Mouse (Mus musculus) cerebellum, adult 11 months (tissue): ENCODE data around the gene Smr3a.

Experiments
- DNase-seq: peaks from one replicate; pipeline ENCODE4 v3.0.0; 2022

The Smr3a gene

DNA sequence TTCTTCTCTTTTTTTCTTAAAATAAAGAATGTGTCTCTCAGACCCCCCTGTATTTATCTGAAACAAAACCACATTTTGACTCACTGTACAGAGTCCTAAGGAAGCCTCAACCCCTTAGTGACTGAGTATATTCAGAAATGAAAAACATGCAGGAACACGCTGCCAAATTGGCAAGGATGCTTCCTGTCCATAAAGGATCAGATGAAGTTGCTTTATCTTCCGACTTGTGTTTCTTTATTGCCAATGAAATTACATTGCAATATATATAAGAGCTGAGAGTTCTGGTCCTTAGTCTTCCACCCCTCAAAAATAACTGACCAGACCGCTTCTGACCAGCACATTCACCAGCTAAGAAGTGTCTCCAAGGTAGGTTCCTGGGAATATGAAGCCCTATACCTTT lies at the start of gene Smr3a:
Gene Smr3a, plus strand, starts transcription at position 301 of the 400 bp plus-strand sequence.
- DNase-seq: no peak

- no peak for DNase-seq
Observed at GRCm38 (mm10) chr5:87969201-87969600, 33.1 kb upstream of the Smr3a start, which contains the start of the genes 2310003L06Rik and Gm28434. 2310003L06Rik (plus strand) TSS chr5:87969459. Gm28434 (plus strand) TSS chr5:87969517.

- no peak for DNase-seq
Observed at GRCm38 (mm10) chr5:87979139-87979538, 23.2 kb upstream of the Smr3a start, which contains the start of gene Cabs1. Cabs1 (plus strand) TSS chr5:87979439.

- no peak for DNase-seq
Observed at GRCm38 (mm10) chr5:87982468-87983214, 19.7 kb upstream of the Smr3a start.

DNA sequence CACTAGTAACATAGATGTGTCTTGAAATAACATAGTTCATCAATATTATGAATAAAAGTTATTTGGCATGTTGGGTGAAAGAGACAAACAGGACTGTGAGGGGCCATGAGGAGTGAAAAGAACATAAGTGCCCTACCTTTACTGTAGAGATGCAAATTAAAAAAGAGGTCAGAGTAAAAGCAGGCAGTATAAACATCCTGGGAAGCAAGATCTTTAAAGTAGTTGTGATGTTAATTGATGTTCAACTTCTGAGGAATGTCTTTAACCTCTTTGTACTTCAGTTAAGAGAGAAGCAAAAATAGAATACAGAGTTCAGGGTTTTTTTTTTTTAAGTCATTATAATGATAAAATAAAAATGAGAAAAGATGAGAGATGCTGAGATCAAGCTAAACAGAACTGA lies 2.9 kb downstream of the Smr3a start:
- no peak for DNase-seq
